Mouse (Mus musculus) heart, embryonic 13.5 days (tissue): ENCODE results near the gene Plpp4. TPM values are rescaled to one million over a fixed set of nuclear protein-coding genes. Genes with fewer than 3 reads are reported as not detected.

Experiments
- ATAC-seq: fragments of 200-750 bp; cut with Nextera tagmentation; 2 replicates; pipeline ENCODE4 v1.8.0; 2017; ENCODE audit warnings: moderate TSS enrichment; ENCODE audit not compliant: insufficient number of reproducible peaks, low FRiP score, low TSS enrichment; ENCODE audit errors: extremely low read depth
- H3K27ac ChIP-seq: fragments of 300-500 bp; sonication (generic); replicated peaks from 2 replicates; pipeline ENCODE4 v1.5.1; 2015; ENCODE audit warnings: moderate library complexity, mild to moderate bottlenecking, inconsistent platforms
- H3K27me3 ChIP-seq: fragments of 300-500 bp; sonication (generic); replicated peaks from 2 replicates; pipeline ENCODE4 v1.6.1; 2015; ENCODE audit warnings: mild to moderate bottlenecking, inconsistent platforms
- H3K36me3 ChIP-seq: fragments of 300-500 bp; sonication (generic); 2 replicates; pipeline ENCODE4 v1.6.1; 2015; ENCODE audit warnings: mild to moderate bottlenecking, inconsistent platforms
- H3K4me1 ChIP-seq: fragments of 300-500 bp; sonication (generic); 2 replicates; pipeline ENCODE4 v1.6.1; 2015; ENCODE audit warnings: inconsistent platforms
- H3K4me2 ChIP-seq: fragments of 300-500 bp; sonication (generic); 2 replicates; pipeline ENCODE4 v1.6.1; 2015; ENCODE audit warnings: inconsistent platforms, mild to moderate bottlenecking, moderate library complexity
- H3K4me3 ChIP-seq: fragments of 300-500 bp; sonication (generic); 2 replicates; pipeline ENCODE4 v1.5.1; 2015; ENCODE audit warnings: moderate library complexity, mild to moderate bottlenecking, inconsistent platforms
- H3K9ac ChIP-seq: fragments of 300-500 bp; sonication (generic); 2 replicates; pipeline ENCODE4 v1.6.1; 2015; ENCODE audit warnings: inconsistent platforms, mild to moderate bottlenecking, moderate library complexity
- H3K9me3 ChIP-seq: fragments of 300-500 bp; sonication (generic); 2 replicates; pipeline ENCODE4 v1.6.1; 2016; ENCODE audit warnings: inconsistent platforms
- WGBS: fragments of 180-500 bp; shearing (Covaris S2); methylation state at CpG from one replicate; pipeline ENCODE4 v1.1.7; 2015; ENCODE audit warnings: mixed read lengths; 5-methylcytosine and 5-hydroxymethylcytosine counted together
- polyA plus RNA-seq: library from polyadenylated mRNA; unstranded; fragments of >200 nt; fragmentation: Nextera tagmentation; extraction: Ambion mirVana; gene quantifications from 2 replicates; pipeline ENCODE4 v1.2.1, GENCODE M21; 2015

The Plpp4 gene
- polyA plus RNA-seq, 1 experiment from 2014 or later, result 0.51 TPM

DNA sequence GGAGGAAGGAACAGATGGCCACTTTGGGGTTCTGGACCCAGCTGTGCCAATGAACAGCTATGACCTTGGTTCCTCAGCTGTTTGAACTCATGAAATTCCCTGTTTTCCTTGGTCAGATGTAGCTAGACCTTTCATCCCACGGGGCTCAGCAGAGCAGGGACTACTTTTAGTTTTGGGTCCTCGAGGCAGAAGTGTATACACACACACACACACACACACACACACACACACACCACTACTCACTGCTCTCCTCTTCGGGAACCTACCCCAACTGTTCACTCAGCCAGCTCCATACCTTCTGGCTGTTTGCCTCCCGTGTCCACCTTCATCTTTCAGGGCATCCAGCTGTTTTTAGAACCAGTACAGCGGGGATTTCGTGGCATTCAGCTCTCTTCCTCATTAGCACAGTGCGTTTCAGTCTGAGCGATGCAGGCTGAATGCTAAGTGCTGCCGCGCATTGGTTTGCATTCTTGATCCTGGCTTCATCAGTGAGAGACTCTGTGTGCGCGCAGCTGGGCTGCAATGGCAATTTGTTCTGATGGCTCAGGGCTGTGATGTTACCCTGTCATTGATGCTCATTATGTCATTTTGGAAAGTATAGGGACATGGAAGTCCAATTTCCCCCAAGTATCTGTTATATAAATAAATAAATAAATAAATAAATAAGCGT lies 146.0 kb downstream of the Plpp4 start:
- no peak overlapping the region for H3K4me2 ChIP-seq
- no peak overlapping the region for H3K9ac ChIP-seq
- H3K4me1 ChIP-seq, result no peaks in the 10 kb centered on the region
- no peaks in the 10 kb centered on the region for H3K36me3 ChIP-seq
- 81% methylated on average over 13 of the region's 13 CpGs for WGBS
- ATAC-seq, result no peak
- no peaks in the 10 kb centered on the region for H3K27me3 ChIP-seq
- H3K9me3 ChIP-seq, result no peaks in the 10 kb centered on the region
- no peak overlapping the region for H3K4me3 ChIP-seq
- H3K27ac ChIP-seq, result no peak overlapping the region

DNA sequence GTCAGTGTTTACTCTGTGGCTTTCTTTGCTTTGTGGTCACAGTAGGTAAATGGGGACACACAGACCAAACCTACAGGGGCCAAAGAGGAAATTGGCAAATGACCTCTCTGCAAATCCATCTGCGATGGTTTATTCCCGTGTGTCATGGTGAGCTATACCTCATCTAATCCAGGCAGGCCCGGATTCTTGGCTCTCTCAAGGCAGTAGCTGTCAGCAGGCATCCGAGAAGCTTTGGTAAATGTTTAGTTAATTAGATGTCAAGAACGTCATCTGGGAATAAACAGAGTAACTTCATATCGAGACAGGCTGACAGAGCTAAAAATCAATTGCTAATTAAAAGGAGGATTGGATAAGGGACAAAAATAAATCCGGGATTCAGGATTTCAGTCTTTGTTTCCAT lies 149.2 kb downstream of the Plpp4 start:
- ATAC-seq, result no peak
- 58% methylated on average over 7 of the region's 7 CpGs for WGBS
- no peak overlapping the region for H3K9ac ChIP-seq
- no peaks in the 10 kb centered on the region for H3K36me3 ChIP-seq
- H3K27ac ChIP-seq, result no peak overlapping the region
- no peaks in the 10 kb centered on the region for H3K9me3 ChIP-seq
- H3K4me1 ChIP-seq, result no peaks in the 10 kb centered on the region
- H3K27me3 ChIP-seq, result no peaks in the 10 kb centered on the region
- no peak overlapping the region for H3K4me3 ChIP-seq
- H3K4me2 ChIP-seq, result no peak overlapping the region

- ATAC-seq, result no peak
- WGBS, result 52% methylated on average over 2 of the region's 2 CpGs
- no peak overlapping the region for H3K4me2 ChIP-seq
- H3K27ac ChIP-seq, result no peak overlapping the region
- no peak overlapping the region for H3K4me3 ChIP-seq
- no peaks in the 10 kb centered on the region for H3K27me3 ChIP-seq
- H3K4me1 ChIP-seq, result no peaks in the 10 kb centered on the region
- H3K9me3 ChIP-seq, result peaks cover 4% of the 10 kb centered on the region; the same call in 1 of the 2 replicates
- no peak overlapping the region for H3K9ac ChIP-seq
- no peaks in the 10 kb centered on the region for H3K36me3 ChIP-seq
Observed at GRCm38 (mm10) chr7:129412695-129413094, 155.9 kb downstream of the Plpp4 start.

DNA sequence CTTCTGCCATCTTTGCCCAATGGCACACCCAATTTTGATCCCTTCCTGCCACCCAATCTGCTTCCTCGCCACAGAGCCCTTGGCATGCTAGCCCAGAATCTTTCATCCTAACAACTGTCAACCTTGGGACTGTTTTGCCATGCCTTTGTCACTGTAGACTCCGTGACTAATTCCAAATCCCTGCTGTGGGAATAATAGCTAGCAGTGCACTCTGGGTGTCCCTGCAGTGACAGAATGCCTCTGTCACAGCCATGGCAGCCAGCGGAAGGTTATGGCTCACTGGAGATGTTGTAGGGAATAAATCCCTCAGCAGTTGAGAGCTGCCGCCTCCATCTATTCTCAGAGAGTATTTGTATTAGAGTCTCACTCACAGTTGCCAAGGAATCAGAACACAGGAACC lies 158.3 kb downstream of the Plpp4 start:
- H3K4me3 ChIP-seq, result no peak overlapping the region
- WGBS, result 60% methylated on average over 4 of the region's 4 CpGs
- H3K27ac ChIP-seq, result no peak overlapping the region
- no peak overlapping the region for H3K4me2 ChIP-seq
- no peak for ATAC-seq
- no peaks in the 10 kb centered on the region for H3K27me3 ChIP-seq
- H3K9me3 ChIP-seq, result peaks cover 4% of the 10 kb centered on the region; the same call in 1 of the 2 replicates
- no peak overlapping the region for H3K9ac ChIP-seq
- no peaks in the 10 kb centered on the region for H3K4me1 ChIP-seq
- no peaks in the 10 kb centered on the region for H3K36me3 ChIP-seq

DNA sequence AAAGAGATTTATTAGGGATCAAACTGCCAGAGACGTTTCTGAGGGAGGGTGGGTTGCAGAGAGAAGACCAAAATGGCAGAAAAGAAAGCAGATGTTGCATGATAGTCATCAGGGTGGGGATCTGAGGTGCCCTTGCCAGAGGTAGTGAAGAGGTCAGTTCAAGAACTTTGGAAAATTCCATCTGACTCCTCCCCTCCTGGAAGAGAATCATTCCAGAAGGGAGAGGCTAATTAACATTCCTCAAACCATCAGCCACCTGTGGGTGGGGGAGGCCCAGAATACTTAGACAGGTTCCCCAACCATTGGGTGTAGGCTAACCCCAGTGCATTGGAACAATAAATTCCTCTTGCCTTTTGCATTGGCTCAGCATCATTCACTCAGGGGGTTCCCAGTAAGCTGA lies 164.3 kb downstream of the Plpp4 start:
- Histone ChIP-seq H3K4me2 (no peak overlapping the region), H3K4me3 (no peak overlapping the region), H3K36me3 (no peaks in the 10 kb centered on the region), H3K4me1 (no peaks in the 10 kb centered on the region), H3K27me3 (no peaks in the 10 kb centered on the region), H3K9ac (no peak overlapping the region), H3K27ac (no peak overlapping the region), H3K9me3 (no peaks in the 10 kb centered on the region)
- WGBS, result 38% methylated on average over 1 of the region's 1 CpGs
- ATAC-seq, result no peak

- Histone ChIP-seq H3K27me3 (no peaks in the 10 kb centered on the region), H3K4me1 (no peaks in the 10 kb centered on the region), H3K9ac (no peak overlapping the region), H3K9me3 (no peaks in the 10 kb centered on the region), H3K36me3 (no peaks in the 10 kb centered on the region), H3K27ac (no peak overlapping the region), H3K4me2 (no peak overlapping the region), H3K4me3 (no peak overlapping the region)
- ATAC-seq, result no peak
- WGBS, result 7% methylated on average over 2 of the region's 2 CpGs
Observed at GRCm38 (mm10) chr7:129425554-129425953, 168.7 kb downstream of the Plpp4 start.

GRCm38 (mm10) chr7:129428794-129429193 lies 172.0 kb downstream of the Plpp4 start:
- H3K9ac ChIP-seq, result no peak overlapping the region
- H3K36me3 ChIP-seq, result no peaks in the 10 kb centered on the region
- no peaks in the 10 kb centered on the region for H3K27me3 ChIP-seq
- no peak overlapping the region for H3K4me2 ChIP-seq
- 37% methylated on average over 4 of the region's 4 CpGs for WGBS
- no peak overlapping the region for H3K4me3 ChIP-seq
- H3K4me1 ChIP-seq, result no peaks in the 10 kb centered on the region
- no peak for ATAC-seq
- H3K27ac ChIP-seq, result no peak overlapping the region
- H3K9me3 ChIP-seq, result no peaks in the 10 kb centered on the region

DNA sequence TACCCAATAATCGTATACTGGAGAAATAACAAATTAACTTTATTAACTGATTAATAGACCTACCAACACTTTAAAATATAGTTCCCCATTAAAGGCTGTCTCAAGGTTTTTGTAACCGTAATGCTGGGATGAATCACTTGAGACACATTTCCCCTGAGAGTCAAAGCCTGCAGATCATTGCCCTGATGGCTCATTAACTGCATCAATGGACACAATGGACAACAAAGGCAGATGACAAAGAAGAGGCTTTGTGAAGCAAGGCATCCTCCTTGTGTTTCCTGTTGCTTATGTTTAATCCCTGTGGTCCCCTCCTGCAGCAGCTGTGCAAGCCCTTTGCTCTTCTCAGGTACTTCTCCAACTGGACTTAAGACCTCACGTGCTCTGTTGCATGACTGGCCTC lies 173.1 kb downstream of the Plpp4 start:
- Histone ChIP-seq H3K27me3 (no peaks in the 10 kb centered on the region), H3K4me2 (no peak overlapping the region), H3K27ac (no peak overlapping the region), H3K36me3 (no peaks in the 10 kb centered on the region), H3K4me3 (no peak overlapping the region), H3K9me3 (no peaks in the 10 kb centered on the region), H3K4me1 (no peaks in the 10 kb centered on the region), H3K9ac (no peak overlapping the region)
- WGBS, result 82% methylated on average over 3 of the region's 3 CpGs
- no peak for ATAC-seq
